8 mouse cellular contexts compared by ENCODE assay signal in the genomic region with DNA sequence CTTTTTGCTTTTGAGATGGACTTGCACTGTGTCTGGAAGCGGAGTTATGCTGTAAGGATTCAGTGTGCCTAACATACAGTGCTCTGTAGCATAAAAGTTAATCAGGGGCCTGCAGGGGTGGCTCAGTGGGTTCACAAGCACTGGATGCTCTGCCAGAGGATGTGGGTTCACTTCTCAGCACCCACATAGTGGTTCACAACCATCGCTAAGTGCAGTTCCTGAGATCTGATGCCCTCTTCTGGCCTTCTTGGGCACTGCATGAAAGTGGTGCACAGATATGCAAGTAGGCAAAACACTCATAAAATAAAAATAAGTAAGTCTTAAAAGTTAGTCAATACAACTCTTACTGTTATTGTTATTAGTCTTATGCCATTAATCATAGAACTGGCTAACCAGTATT. TPM values are rescaled to one million over a fixed set of nuclear protein-coding genes. Genes with fewer than 3 reads are reported as not detected.
A peak's percentile ranks its signal among the peaks of the same experiment; 100 is the strongest.
DNase-seq lines count a peak whose midpoint lies in the region; ATAC-seq and TF ChIP-seq lines count a peak whose summit lies in the region.

No protein-coding gene starts in this region.

- H3K4me3 ChIP-seq in forebrain, postnatal 0 days (ENCODE audit: low read depth, low read length): no peak overlapping the region
- no peak overlapping the region for H3K4me3 ChIP-seq in forebrain, embryonic 12.5 days (replicated peaks)
- no peak overlapping the region for H3K4me3 ChIP-seq in neural tube, embryonic 15.5 days (replicated peaks)

- H3K27me3 ChIP-seq in forebrain, postnatal 0 days (ENCODE audit: insufficient read depth, low read length): no peaks in the 10 kb centered on the region
- no peaks in the 10 kb centered on the region for H3K27me3 ChIP-seq in forebrain, embryonic 12.5 days
- H3K27me3 ChIP-seq in neural tube, embryonic 15.5 days (replicated peaks): no peaks in the 10 kb centered on the region

- H3K9ac ChIP-seq in forebrain, postnatal 0 days: no peak overlapping the region
- no peak overlapping the region for H3K9ac ChIP-seq in forebrain, embryonic 12.5 days
- no peak overlapping the region for H3K9ac ChIP-seq in neural tube, embryonic 15.5 days (replicated peaks)

- H3K36me3 ChIP-seq in forebrain, postnatal 0 days (ENCODE audit: insufficient read depth): peaks cover 65% of the 10 kb centered on the region
- peaks cover 82% of the 10 kb centered on the region for H3K36me3 ChIP-seq in forebrain, embryonic 12.5 days (replicated peaks)
- H3K36me3 ChIP-seq in neural tube, embryonic 15.5 days: peaks cover 67% of the 10 kb centered on the region

- DNase-seq in forebrain, postnatal 0 days: no peak
- peak; percentile 33 for DNase-seq in neural tube, embryonic 10.5 days (ENCODE audit: extremely low spot score, low spot score)
- peak; percentile 38 for DNase-seq in c-Kit-positive CD71-positive TER-119-negative erythroid progenitor cells, embryonic 14.5 days (ENCODE audit: low read depth)
- peak; percentile 43 for DNase-seq in lung, postnatal 14 days
- DNase-seq in thymus, postnatal 10 days (ENCODE audit: low spot score in 2 of 2): peak; percentile 50 to 59
- no peak for DNase-seq in left cerebral cortex, adult 8-10 months (ENCODE audit: low spot score in 2 of 2)

- H3K27ac ChIP-seq in forebrain, postnatal 0 days (ENCODE audit: low read depth, low read length): no peak overlapping the region
- no peak overlapping the region for H3K27ac ChIP-seq in forebrain, embryonic 12.5 days
- H3K27ac ChIP-seq in neural tube, embryonic 15.5 days (replicated peaks): no peak overlapping the region

- ATAC-seq in forebrain, postnatal 0 days: no peak
- ATAC-seq in forebrain, embryonic 12.5 days (ENCODE audit: low FRiP score): no peak
- ATAC-seq in neural tube, embryonic 15.5 days (ENCODE audit: low FRiP score): no peak

- H3K4me1 ChIP-seq in forebrain, postnatal 0 days (ENCODE audit: insufficient read depth): no peaks in the 10 kb centered on the region
- no peaks in the 10 kb centered on the region for H3K4me1 ChIP-seq in forebrain, embryonic 12.5 days
- no peaks in the 10 kb centered on the region for H3K4me1 ChIP-seq in neural tube, embryonic 15.5 days

- WGBS in forebrain, postnatal 0 days: 67% methylated on average over 2 of the region's 2 CpGs
- 66% methylated on average over 2 of the region's 2 CpGs for WGBS in forebrain, embryonic 12.5 days
- 82% methylated on average over 2 of the region's 2 CpGs for WGBS in neural tube, embryonic 15.5 days

- TF ChIP-seq CTCF in forebrain, postnatal 0 days (IDR thresholded peaks at IDR 0.05; ENCODE audit: low read depth): peak; percentile 61

- H3K9me3 ChIP-seq in forebrain, postnatal 0 days (ENCODE audit: low read length): no peaks in the 10 kb centered on the region
- H3K9me3 ChIP-seq in forebrain, embryonic 12.5 days: no peaks in the 10 kb centered on the region
- H3K9me3 ChIP-seq in neural tube, embryonic 15.5 days (replicated peaks): no peaks in the 10 kb centered on the region

- H3K4me2 ChIP-seq in forebrain, postnatal 0 days (ENCODE audit: low read depth): no peak overlapping the region
- no peak overlapping the region for H3K4me2 ChIP-seq in forebrain, embryonic 12.5 days
- H3K4me2 ChIP-seq in neural tube, embryonic 15.5 days: no peak overlapping the region

RNA-seq across cellular contexts. Expression of a gene that starts 6.8 kb away (rescaled TPM):
- 45.9 and 48.3 TPM in 2 replicates for total RNA-seq in forebrain, postnatal 0 days (2014; rRNA removed)
- 65.0 and 69.3 TPM in 2 replicates for polyA plus RNA-seq in forebrain, postnatal 0 days (2015; fragmentation: Nextera tagmentation; extraction: Ambion mirVana)
- polyA plus RNA-seq in forebrain, embryonic 12.5 days (2016; fragmentation: Nextera tagmentation; extraction: Ambion mirVana): 35.6 and 38.0 TPM in 2 replicates
- polyA plus RNA-seq in neural tube, embryonic 15.5 days (2015; fragmentation: Nextera tagmentation; extraction: Ambion mirVana): 50.9 and 58.4 TPM in 2 replicates
- 10 to 100 TPM; 32.3 to 39.7 (median 34.1) TPM for total RNA-seq in left cerebral cortex, adult 8-10 months (2022)

RNA-seq across cellular contexts. Expression of a gene that starts 7.3 kb away (rescaled TPM):
- 71.1 and 74.2 TPM in 2 replicates for total RNA-seq in forebrain, postnatal 0 days (2014; rRNA removed)
- polyA plus RNA-seq in forebrain, postnatal 0 days (2015; fragmentation: Nextera tagmentation; extraction: Ambion mirVana): 41.4 and 53.7 TPM in 2 replicates
- 38.0 and 40.6 TPM in 2 replicates for polyA plus RNA-seq in forebrain, embryonic 12.5 days (2016; fragmentation: Nextera tagmentation; extraction: Ambion mirVana)
- 53.9 and 62.9 TPM in 2 replicates for polyA plus RNA-seq in neural tube, embryonic 15.5 days (2015; fragmentation: Nextera tagmentation; extraction: Ambion mirVana)
- total RNA-seq in left cerebral cortex, adult 8-10 months (2022): 10 to 100 TPM; 26.1 to 31.9 (median 29.0) TPM

RNA-seq across cellular contexts. Expression of a gene that starts 14.1 kb away (rescaled TPM):
- 9.6 and 19.1 TPM in 2 replicates for total RNA-seq in forebrain, postnatal 0 days (2014; rRNA removed)
- 9.3 and 10.4 TPM in 2 replicates for polyA plus RNA-seq in forebrain, postnatal 0 days (2015; fragmentation: Nextera tagmentation; extraction: Ambion mirVana)
- polyA plus RNA-seq in forebrain, embryonic 12.5 days (2016; fragmentation: Nextera tagmentation; extraction: Ambion mirVana): 10.6 and 11.7 TPM in 2 replicates
- polyA plus RNA-seq in neural tube, embryonic 15.5 days (2015; fragmentation: Nextera tagmentation; extraction: Ambion mirVana): 9.0 and 10.8 TPM in 2 replicates
- total RNA-seq in left cerebral cortex, adult 8-10 months (2022): 1 to 10 TPM; 5.3 to 6.6 (median 5.8) TPM

RNA-seq across cellular contexts. Expression of a gene that starts 30.0 kb away (rescaled TPM):
- 0.23 and 0.52 TPM in 2 replicates for total RNA-seq in forebrain, postnatal 0 days (2014; rRNA removed)
- 0.98 and 2.2 TPM in 2 replicates for polyA plus RNA-seq in forebrain, postnatal 0 days (2015; fragmentation: Nextera tagmentation; extraction: Ambion mirVana)
- polyA plus RNA-seq in forebrain, embryonic 12.5 days (2016; fragmentation: Nextera tagmentation; extraction: Ambion mirVana): 0.54 TPM in 1 of 2 replicates, not detected in the other
- 4.9 and 6.6 TPM in 2 replicates for polyA plus RNA-seq in neural tube, embryonic 15.5 days (2015; fragmentation: Nextera tagmentation; extraction: Ambion mirVana)
- 1 to 10 TPM in 3 of 4 experiments, under 1 TPM in 1; 0.74 to 2.4 (median 1.9) TPM for total RNA-seq in left cerebral cortex, adult 8-10 months (2022)

RNA-seq across cellular contexts. Expression of a gene that starts 31.0 kb away (rescaled TPM):
- total RNA-seq in forebrain, postnatal 0 days (2014; rRNA removed): 8.8 and 11.5 TPM in 2 replicates
- polyA plus RNA-seq in forebrain, postnatal 0 days (2015; fragmentation: Nextera tagmentation; extraction: Ambion mirVana): 29.9 and 31.2 TPM in 2 replicates
- polyA plus RNA-seq in forebrain, embryonic 12.5 days (2016; fragmentation: Nextera tagmentation; extraction: Ambion mirVana): 3.9 and 6.5 TPM in 2 replicates
- 24.7 and 28.2 TPM in 2 replicates for polyA plus RNA-seq in neural tube, embryonic 15.5 days (2015; fragmentation: Nextera tagmentation; extraction: Ambion mirVana)
- 100 to 1,000 TPM; 157 to 185 (median 170) TPM for total RNA-seq in left cerebral cortex, adult 8-10 months (2022)

Comparison
In these comparisons a context has a peak if more than half of its experiments do, and no peak if none do; other contexts are left out.
1. DNase-seq: peak in neural tube, embryonic 10.5 days (single experiment), c-Kit-positive CD71-positive TER-119-negative erythroid progenitor cells, embryonic 14.5 days (single experiment), lung, postnatal 14 days (single experiment) and thymus, postnatal 10 days (2 of 2); none in forebrain, postnatal 0 days (single experiment) and left cerebral cortex, adult 8-10 months (0 of 2).